Mouse (Mus musculus) MEL (cell line): ENCODE measurements around the gene Mettl27. TPM values are rescaled to one million over a fixed set of nuclear protein-coding genes. Genes with fewer than 3 reads are reported as not detected.
"Not testable (repeated sequence)": the region's sequence is repeated elsewhere in the genome, so short reads cannot be mapped to it uniquely, and the experiment has no call there.

Source experiments
- DNase-seq: peaks from one replicate; pipeline ENCODE4 v3.0.0; 2011; ENCODE audit warnings: low read depth, low spot score
- H3K27ac ChIP-seq: 2 replicates; pipeline ENCODE4 v1.5.1; 2012; ENCODE audit warnings: low read depth, mild to moderate bottlenecking, control low read depth, low read length, moderate library complexity; ENCODE audit not compliant: control insufficient read depth
- H3K27me3 ChIP-seq, 2 experiments: fragments of 150-350 bp in 1 of 2; sonication (generic) in 1 of 2; 2 replicates each; pipeline ENCODE4 v1.6.1; 2012; ENCODE audit warnings: low read length in 2 of 2, mild to moderate bottlenecking in 2 of 2, improper control_type of control experiment in 1 of 2, moderate library complexity in 1 of 2; ENCODE audit not compliant: insufficient read depth in 2 of 2, control insufficient read depth in 1 of 2
- H3K36me3 ChIP-seq, 2 experiments: 2 replicates each; pipeline ENCODE4 v1.6.1; 2012 to 2014; ENCODE audit warnings: low read length in 2 of 2, improper control_type of control experiment in 1 of 2, inconsistent platforms in 1 of 2, mild to moderate bottlenecking in 1 of 2; ENCODE audit not compliant: insufficient read depth in 2 of 2, control insufficient read depth in 1 of 2
- H3K4me1 ChIP-seq, 2 experiments: fragments of 150-350 bp in 1 of 2; sonication (generic) in 1 of 2; 2 replicates each; pipeline ENCODE4 v1.6.1; 2012; ENCODE audit warnings: low read length in 2 of 2, improper control_type of control experiment in 1 of 2, mild to moderate bottlenecking in 1 of 2; ENCODE audit not compliant: insufficient read depth in 2 of 2, control insufficient read depth in 1 of 2
- H3K4me3 ChIP-seq, 2 experiments: fragments of 150-350 bp in 1 of 2; sonication (generic) in 1 of 2; 2 replicates each; pipeline ENCODE4 v1.5.1; 2012; ENCODE audit warnings: low read depth in 2 of 2, low read length in 2 of 2, mild to moderate bottlenecking in 2 of 2, moderate library complexity in 2 of 2, control low read depth in 1 of 2, improper control_type of control experiment in 1 of 2; ENCODE audit not compliant: control insufficient read depth in 1 of 2, insufficient read depth in 1 of 2
- H3K79me2 ChIP-seq: 2 replicates; pipeline ENCODE4 v1.6.1; 2012; ENCODE audit warnings: mild to moderate bottlenecking, low read length, moderate library complexity; ENCODE audit not compliant: control insufficient read depth, poor library complexity, insufficient read depth
- H3K9ac ChIP-seq: 2 replicates; pipeline ENCODE4 v1.6.1; 2012; ENCODE audit warnings: low read depth, mild to moderate bottlenecking, control low read depth, low read length, moderate library complexity; ENCODE audit not compliant: control insufficient read depth, poor library complexity, severe bottlenecking
- H3K9me3 ChIP-seq: fragments of 150-350 bp; sonication (generic); replicated peaks from 2 replicates; pipeline ENCODE4 v1.6.1; 2012; ENCODE audit warnings: mild to moderate bottlenecking, low read length, improper control_type of control experiment, moderate library complexity; ENCODE audit not compliant: insufficient read depth
- CTCF ChIP-seq, 3 experiments: IDR thresholded peaks in 2 of 3; conservative IDR thresholded peaks in 1 of 3; 2 replicates each; pipeline ENCODE4 v1.5.1; 2011 to 2012; ENCODE audit warnings: low read length in 3 of 3, low read depth in 2 of 3, mild to moderate bottlenecking in 2 of 3, improper control_type of control experiment in 1 of 3, inconsistent platforms in 1 of 3, mixed read lengths in 1 of 3, moderate library complexity in 1 of 3; ENCODE audit not compliant: control insufficient read depth in 1 of 3, insufficient read depth in 1 of 3, poor library complexity in 1 of 3, severe bottlenecking in 1 of 3
- EP300 ChIP-seq, 2 experiments: IDR thresholded peaks; 2 replicates each; pipeline ENCODE4 v1.6.1; 2011; ENCODE audit warnings: improper control_type of control experiment in 2 of 2, low read length in 2 of 2, low read depth in 1 of 2, mild to moderate bottlenecking in 1 of 2
- HCFC1 ChIP-seq: IDR thresholded peaks from 2 replicates; pipeline ENCODE4 v1.6.1; 2012; ENCODE audit warnings: low read depth, mild to moderate bottlenecking, inconsistent platforms, low read length, improper control_type of control experiment, moderate library complexity
- MAX ChIP-seq: IDR thresholded peaks from 2 replicates; pipeline ENCODE4 v1.6.1; 2011; ENCODE audit warnings: low read length, improper control_type of control experiment
- MEF2A ChIP-seq: IDR thresholded peaks from 2 replicates; pipeline ENCODE4 v1.6.1; 2014; ENCODE audit warnings: low read depth, mild to moderate bottlenecking, inconsistent platforms, low read length, improper control_type of control experiment; ENCODE audit not compliant: poor library complexity, insufficient replicate concordance, severe bottlenecking; ENCODE audit errors: extremely low read depth
- MYC ChIP-seq: IDR thresholded peaks from 2 replicates; pipeline ENCODE4 v1.6.1; 2011; ENCODE audit warnings: low read depth, mild to moderate bottlenecking, low read length, improper control_type of control experiment, moderate library complexity
- RAD21 ChIP-seq: IDR thresholded peaks from 2 replicates; pipeline ENCODE4 v1.6.1; 2011; ENCODE audit warnings: mild to moderate bottlenecking, low read depth, low read length, improper control_type of control experiment
- RCOR1 ChIP-seq: IDR thresholded peaks from 2 replicates; pipeline ENCODE4 v1.6.1; 2012; ENCODE audit warnings: low read depth, mild to moderate bottlenecking, inconsistent platforms, low read length, improper control_type of control experiment
- SMC3 ChIP-seq: IDR thresholded peaks from 2 replicates; pipeline ENCODE4 v1.6.1; 2011; ENCODE audit warnings: low read depth, low read length, improper control_type of control experiment
- TCF12 ChIP-seq: IDR thresholded peaks from 2 replicates; pipeline ENCODE4 v1.6.1; 2014; ENCODE audit warnings: low read depth, mild to moderate bottlenecking, inconsistent platforms, low read length, improper control_type of control experiment, moderate library complexity
- USF2 ChIP-seq, 2 experiments: IDR thresholded peaks; 2 replicates each; pipeline ENCODE4 v1.6.1; 2011 to 2012; ENCODE audit warnings: improper control_type of control experiment in 2 of 2, low read length in 2 of 2, borderline replicate concordance in 1 of 2, inconsistent platforms in 1 of 2, low read depth in 1 of 2, mild to moderate bottlenecking in 1 of 2; ENCODE audit not compliant: insufficient read depth in 1 of 2
- ZC3H11A ChIP-seq: IDR thresholded peaks from 2 replicates; pipeline ENCODE4 v1.6.1; 2012; ENCODE audit warnings: low read depth, mild to moderate bottlenecking, inconsistent platforms, low read length, improper control_type of control experiment
- ZNF384 ChIP-seq: IDR thresholded peaks from 2 replicates; pipeline ENCODE4 v1.6.1; 2012; ENCODE audit warnings: low read depth, mild to moderate bottlenecking, inconsistent platforms, low read length, improper control_type of control experiment
- polyA plus RNA-seq, 2 experiments: library from polyadenylated mRNA; stranded (reverse) in 1 of 2; unstranded in 1 of 2; fragments of >175 nt in 1 of 2; fragments of >200 nt in 1 of 2; gene quantifications; 2 replicates each; pipeline versions ENCODE4 v1.2.1 to v1.2.4; 2012; ENCODE audit warnings: low replicate concordance in 2 of 2, low read depth in 1 of 2; ENCODE audit not compliant: insufficient read length in 2 of 2, insufficient read depth in 1 of 2, missing spikeins in 1 of 2
- total RNA-seq: library from RNA; depleted of rRNA; stranded (reverse); fragments of 300-350 nt; gene quantifications from 2 replicates; pipeline ENCODE4 v1.2.3, GENCODE M21; 2012

Gene Mettl27
- total and polyA plus RNA-seq, 3 experiments, result 0.96 to 3.1 TPM; not detected in 1

DNA sequence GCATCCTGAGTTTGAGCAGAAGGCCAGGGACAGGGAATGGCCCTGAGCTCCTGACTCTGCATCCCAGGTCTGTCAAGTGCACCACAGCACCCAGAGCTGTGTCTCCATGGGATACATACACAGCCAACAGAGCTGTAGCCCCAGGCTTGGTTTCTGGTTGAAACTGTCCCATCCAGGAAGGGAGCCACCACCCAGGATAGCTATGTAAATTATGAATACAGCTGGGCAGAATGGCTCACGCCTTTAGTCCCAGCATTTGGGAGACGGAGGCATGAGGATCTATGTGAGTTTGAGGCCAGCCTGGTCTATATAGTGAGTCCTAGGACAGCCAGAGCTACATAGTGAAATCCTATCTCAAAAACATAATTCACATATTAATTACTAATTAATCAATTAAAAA lies 2.2 kb upstream of the Mettl27 start:
- no peaks in the 10 kb centered on the region for H3K79me2 ChIP-seq
- no peak for DNase-seq
- H3K4me1 ChIP-seq, result no peaks in the 10 kb centered on the region; a peak in 1 of 4 replicates
- TF ChIP-seq TCF12, result no peak
- no peak for TF ChIP-seq CTCF (IDR thresholded peaks at IDR 0.05 in 2 of 3, conservative IDR thresholded peaks at IDR 0.05 in 1 of 3; ENCODE audit: control insufficient read depth in 1 of 3, insufficient read depth in 1 of 3, low read depth in 2 of 3, low read length in 3 of 3, poor library complexity in 1 of 3, severe bottlenecking in 1 of 3)
- TF ChIP-seq RCOR1, result no peak
- no peak for TF ChIP-seq MAX
- no peak overlapping the region for H3K4me3 ChIP-seq
- H3K27ac ChIP-seq, result no peak overlapping the region
- H3K27me3 ChIP-seq, result peaks cover 1 to 11% of the 10 kb centered on the region in 2 experiments
- no peaks in the 10 kb centered on the region for H3K9me3 ChIP-seq
- H3K9ac ChIP-seq, result no peak overlapping the region
- H3K36me3 ChIP-seq, result no peaks in the 10 kb centered on the region

DNA sequence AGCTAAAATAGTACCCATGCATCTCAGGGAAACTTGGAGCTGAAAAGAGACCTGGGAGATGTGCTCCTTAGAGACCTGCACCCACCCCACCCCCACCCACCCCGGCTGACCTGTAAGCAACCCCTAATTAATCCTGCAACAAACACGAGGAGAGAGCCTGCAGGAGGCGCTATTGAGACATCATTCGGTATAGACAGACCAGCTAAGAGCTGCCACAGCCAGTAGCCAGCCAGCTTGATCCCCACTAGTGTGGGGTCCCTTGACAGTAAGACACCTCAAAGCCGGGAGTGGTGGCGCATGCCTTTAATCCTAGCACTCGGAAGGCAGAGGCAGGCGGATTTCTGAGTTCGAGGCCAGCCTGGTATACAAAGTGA lies 722 bp downstream of the Mettl27 start:
- Histone ChIP-seq H3K27me3 (peaks cover 1 to 5% of the 10 kb centered on the region in 2 experiments; a peak in 3 of 4 replicates), H3K9me3 (no peaks in the 10 kb centered on the region), H3K4me3 (peak overlapping the region; percentile 85 to 98), H3K36me3 (no peaks in the 10 kb centered on the region), H3K79me2 (no peaks in the 10 kb centered on the region), H3K27ac (no peak overlapping the region), H3K9ac (peak overlapping the region; percentile 64; the same call in 1 of the 2 replicates), H3K4me1 (peaks cover 0 to 2% of the 10 kb centered on the region in 2 experiments; a peak in 1 of 4 replicates)
- peak; percentile 55 for TF ChIP-seq SMC3
- TF ChIP-seq CTCF (IDR thresholded peaks at IDR 0.05 in 2 of 3, conservative IDR thresholded peaks at IDR 0.05 in 1 of 3; ENCODE audit: control insufficient read depth in 1 of 3, insufficient read depth in 1 of 3, low read depth in 2 of 3, low read length in 3 of 3, poor library complexity in 1 of 3, severe bottlenecking in 1 of 3), result peak; percentile 29 to 62 (median 59); a peak in 5 of 6 replicates
- 0 out of 2 replicates have a peak, but pooled peaks have one; percentile 8 for TF ChIP-seq HCFC1
- no peak for TF ChIP-seq EP300 (IDR thresholded peaks at IDR 0.05; ENCODE audit: low read depth in 1 of 2, low read length in 2 of 2)
- TF ChIP-seq MYC, result peak; percentile 55; the same call in 1 of the 2 replicates
- TF ChIP-seq USF2 (IDR thresholded peaks at IDR 0.05; ENCODE audit: borderline replicate concordance in 1 of 2, insufficient read depth in 1 of 2, low read depth in 1 of 2, low read length in 2 of 2), result no peak
- 0 out of 2 replicates have a peak, but pooled peaks have one; percentile 19 for TF ChIP-seq ZNF384
- peak; percentile 30; the same call in 1 of the 2 replicates for TF ChIP-seq ZC3H11A
- peak; percentile 44 for TF ChIP-seq RAD21
- DNase-seq, result peak; percentile 82

DNA sequence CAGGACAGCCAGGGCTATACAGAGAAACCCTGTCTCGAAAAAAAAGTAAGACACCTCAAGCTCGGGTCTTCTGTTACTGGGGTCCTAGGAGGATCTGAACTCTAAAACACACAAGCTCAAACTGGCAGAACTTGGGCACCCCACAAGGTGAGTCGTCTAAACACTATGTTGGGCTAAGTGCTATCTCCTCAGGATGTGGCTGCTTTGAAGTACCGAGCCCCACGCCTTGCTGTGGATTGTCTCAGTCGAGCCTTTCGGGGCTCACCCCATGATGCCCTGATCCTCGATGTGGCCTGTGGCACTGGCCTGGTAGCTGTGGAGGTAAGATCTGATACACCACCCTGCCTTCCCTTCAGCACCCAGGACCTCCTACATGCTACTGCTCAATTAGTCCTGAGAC lies 1.1 kb downstream of the Mettl27 start:
- H3K36me3 ChIP-seq, result no peaks in the 10 kb centered on the region
- no peak overlapping the region for H3K4me3 ChIP-seq
- H3K27ac ChIP-seq, result no peak overlapping the region
- H3K79me2 ChIP-seq, result no peaks in the 10 kb centered on the region
- H3K27me3 ChIP-seq, result peaks cover under 1 to 3% of the 10 kb centered on the region in 2 experiments; a peak in 3 of 4 replicates
- peaks cover 0 to 2% of the 10 kb centered on the region in 2 experiments; a peak in 1 of 4 replicates for H3K4me1 ChIP-seq
- H3K9me3 ChIP-seq, result no peaks in the 10 kb centered on the region
- DNase-seq, result no peak
- H3K9ac ChIP-seq, result no peak overlapping the region
- no peak for TF ChIP-seq MAX
- TF ChIP-seq MEF2A, result no peak
- no peak for TF ChIP-seq TCF12

DNA sequence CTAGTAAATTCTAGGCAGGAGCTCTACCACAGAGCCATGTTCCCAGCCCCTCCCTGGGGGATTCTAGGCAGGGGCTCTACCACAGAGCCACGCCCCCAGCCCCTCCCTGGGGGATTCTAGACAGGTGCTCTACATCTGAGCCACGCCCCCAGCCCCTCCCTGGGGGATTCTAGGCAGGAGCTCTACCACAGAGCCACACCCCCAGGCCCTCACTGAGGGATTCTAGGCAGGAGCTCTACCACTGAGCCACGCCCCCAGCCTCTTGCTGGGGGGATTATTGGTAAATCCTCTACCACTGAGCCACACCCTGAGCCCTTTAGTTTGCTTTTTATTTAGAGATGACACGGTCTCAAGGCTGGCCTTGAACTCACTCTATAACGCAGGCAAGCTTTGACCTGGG lies 1.5 kb downstream of the Mettl27 start:
- not testable (repeated sequence) for H3K27me3 ChIP-seq, DNase-seq, H3K4me1 ChIP-seq, H3K79me2 ChIP-seq, H3K4me3 ChIP-seq, H3K9ac ChIP-seq, H3K36me3 ChIP-seq, H3K9me3 ChIP-seq, H3K27ac ChIP-seq
